Mouse (Mus musculus) embryo, embryonic 9.5 days (tissue): ENCODE measurements around the gene Nusap1.
A peak's percentile ranks its signal among the peaks of the same experiment; 100 is the strongest.
"Not testable (repeated sequence)": the region's sequence is repeated elsewhere in the genome, so short reads cannot be mapped to it uniquely, and the experiment has no call there.

Source experiments
- DNase-seq: peaks from one replicate; pipeline ENCODE4 v3.0.0-alpha.2; 2017; ENCODE audit errors: extremely low spot score

Nusap1 gene

DNA sequence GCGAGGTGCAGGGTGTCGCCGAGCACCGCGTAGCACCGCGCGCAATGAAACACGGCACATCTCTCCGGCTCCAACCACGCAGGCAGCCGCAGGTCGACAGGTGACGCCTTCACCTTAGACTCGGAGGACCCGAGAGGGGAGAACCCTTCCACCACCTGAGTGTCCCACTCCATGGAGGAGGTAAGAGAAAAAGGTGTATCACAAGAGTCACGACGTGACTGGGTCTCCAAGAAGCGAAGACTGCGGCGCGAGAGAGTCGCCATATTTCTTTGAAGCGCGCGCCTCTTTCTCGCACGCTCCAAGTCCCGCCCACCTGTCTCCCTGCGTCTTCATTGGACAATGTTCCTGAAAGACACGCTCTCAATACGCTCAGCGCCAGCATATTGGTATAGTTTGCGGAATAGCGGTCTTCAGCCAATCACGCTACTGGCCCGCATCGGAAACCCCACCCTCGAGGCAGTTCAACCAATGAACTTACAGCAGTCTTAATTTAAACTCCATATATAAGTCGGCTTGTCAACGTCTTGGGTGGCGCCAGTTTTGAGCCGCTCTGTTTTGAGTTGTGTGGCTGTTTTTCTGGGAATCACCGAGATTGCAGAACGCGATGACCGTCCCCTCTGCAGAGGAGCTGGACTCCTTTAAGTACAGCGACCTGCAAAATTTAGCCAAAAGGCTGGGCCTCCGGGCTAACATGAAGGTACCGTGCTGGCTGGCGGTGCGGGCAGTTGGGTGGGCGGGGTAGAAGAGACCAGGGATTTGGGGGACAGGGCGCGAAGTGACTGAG, at the start of gene Nusap1, which contains the start of gene Oip5:
TSS of gene Nusap1 (plus strand) at position 100 of the 784 bp plus-strand sequence.
TSS of gene Oip5 (minus strand) at position 271 of the 784 bp plus-strand sequence.
- DNase-seq: peak; percentile 92

DNA sequence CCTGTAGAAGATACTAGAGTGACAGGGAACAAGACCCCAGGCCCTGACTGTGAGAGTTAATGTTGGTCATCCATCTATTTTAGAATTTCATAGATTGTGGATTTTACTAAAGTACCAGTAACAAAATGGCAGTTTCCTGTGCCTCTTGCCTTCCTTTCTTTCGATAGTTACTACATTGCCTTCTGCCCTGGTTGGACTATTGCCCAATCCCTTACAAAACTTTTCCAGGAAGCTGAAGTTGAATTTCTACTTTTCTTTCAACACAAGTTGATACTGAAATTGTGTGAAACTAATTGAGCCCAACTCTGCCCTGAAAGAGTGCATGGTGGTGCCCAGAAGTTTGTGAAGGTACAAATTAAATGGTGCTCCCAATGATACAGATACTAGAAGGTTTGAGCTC, 45.6 kb upstream of the Nusap1 start:
- no peak for DNase-seq

DNA sequence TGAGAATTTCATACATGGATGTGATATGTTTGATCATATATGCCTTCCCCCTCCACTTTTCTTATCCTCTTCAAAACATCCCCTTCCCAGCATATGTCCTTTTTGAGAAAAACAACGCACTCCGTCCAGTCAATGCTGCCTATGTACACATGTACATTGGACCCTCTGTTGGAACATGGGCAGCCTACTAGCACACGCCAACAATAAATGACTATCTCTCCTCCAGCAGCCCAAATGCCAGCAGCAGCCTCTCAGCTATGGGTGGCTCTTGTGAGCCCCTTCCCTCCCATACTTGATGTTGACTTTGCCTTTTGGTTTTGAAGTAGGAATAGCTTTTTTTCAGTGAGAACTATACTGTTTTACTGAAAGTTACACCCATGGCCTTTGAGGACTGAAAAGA, 36.5 kb upstream of the Nusap1 start:
- DNase-seq: no peak

DNA sequence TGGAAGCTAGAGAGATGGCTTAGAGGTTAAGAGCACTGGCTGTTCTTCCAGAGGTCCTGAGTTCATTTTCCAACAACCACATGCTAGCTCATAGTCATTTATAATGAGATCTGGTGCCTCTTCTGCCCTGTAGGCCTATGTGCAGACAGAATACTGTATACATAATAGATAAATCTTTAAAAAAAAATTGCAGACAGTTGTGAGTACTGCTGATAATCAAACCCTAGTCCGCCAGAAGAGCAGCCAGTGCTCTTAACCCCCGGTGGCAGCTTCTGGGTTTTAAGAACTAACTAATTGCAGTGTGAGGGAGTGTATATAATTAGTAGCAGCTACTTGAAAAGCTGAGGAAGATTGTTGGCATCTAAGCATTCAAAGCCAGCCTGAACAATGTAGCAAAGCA, 34.7 kb upstream of the Nusap1 start:
- DNase-seq: no peak

DNA sequence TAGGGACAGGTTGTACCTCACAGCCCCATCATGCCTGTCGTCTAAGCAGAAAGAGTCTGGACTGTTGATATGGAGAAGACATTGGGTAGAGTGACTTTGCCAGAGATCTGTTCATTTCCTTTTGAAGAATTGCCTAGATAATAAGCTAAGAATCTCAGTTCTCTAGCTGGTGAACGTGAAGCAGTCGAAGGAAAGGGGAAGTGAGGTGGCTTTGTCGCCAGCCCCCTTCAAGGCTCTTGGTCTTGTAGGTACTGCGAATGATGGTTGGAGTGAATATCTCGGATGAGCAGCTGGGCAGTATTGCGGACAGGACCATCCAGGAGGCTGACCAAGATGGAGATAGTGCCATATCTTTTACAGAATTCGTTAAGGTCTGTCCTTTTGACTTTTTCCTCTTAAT, 33.8 kb upstream of the Nusap1 start:
- no peak for DNase-seq

DNA sequence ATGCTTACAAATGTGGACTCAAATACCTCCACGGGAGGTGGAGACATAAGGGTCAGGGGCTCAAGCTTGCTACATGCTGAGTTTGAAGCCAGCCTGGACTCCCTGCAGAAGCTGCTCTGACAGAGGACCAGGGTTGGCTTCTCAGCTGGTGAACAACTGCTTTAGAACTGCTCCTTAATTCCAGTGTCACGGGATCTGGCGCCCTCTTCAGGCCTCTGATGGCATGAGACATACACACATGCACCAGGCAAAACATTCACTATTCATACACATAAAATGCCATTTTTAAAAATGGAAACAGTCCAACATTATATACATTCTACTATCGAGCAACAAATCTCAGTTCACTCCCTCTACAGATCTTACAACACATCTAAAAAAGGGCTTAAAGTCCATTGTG, 30.7 kb upstream of the Nusap1 start:
- peak; percentile 57 for DNase-seq

DNA sequence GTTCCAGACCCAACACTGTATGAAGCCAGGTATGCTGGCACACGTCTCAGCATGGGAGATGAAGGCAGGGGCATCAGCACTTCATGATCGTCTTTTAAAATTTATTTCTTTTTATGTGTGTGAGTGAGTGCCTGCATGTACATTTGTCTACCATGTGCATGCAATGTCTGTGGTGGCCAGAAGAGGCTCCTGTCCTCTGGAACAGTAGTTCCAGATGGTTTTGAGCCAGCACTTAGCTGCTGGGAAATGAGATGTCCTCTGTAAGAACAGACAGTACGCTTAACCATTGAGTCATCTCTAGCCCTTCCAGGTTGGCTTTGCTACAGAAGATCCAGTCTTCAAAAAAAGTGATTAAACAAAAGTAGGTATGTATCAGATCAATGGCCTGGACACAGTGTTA, 26.9 kb upstream of the Nusap1 start:
- DNase-seq: no peak

DNA sequence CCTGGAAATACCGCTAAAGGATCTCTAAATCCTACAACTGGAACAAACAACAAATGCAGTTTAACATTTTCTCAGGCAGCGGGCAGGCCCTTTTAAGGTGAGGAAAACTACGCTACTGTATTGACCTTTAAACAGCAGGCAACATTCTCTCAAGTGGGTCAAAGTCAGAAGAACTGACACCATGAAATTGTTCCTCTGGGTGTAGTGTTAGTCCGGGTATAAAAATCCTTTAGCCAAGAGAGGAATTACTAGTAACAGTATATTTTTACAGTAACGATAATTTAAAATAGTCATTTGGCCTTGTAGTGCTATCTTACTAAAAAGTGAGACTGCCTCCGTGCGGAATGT, 24.4 kb upstream of the Nusap1 start:
- no peak for DNase-seq

DNA sequence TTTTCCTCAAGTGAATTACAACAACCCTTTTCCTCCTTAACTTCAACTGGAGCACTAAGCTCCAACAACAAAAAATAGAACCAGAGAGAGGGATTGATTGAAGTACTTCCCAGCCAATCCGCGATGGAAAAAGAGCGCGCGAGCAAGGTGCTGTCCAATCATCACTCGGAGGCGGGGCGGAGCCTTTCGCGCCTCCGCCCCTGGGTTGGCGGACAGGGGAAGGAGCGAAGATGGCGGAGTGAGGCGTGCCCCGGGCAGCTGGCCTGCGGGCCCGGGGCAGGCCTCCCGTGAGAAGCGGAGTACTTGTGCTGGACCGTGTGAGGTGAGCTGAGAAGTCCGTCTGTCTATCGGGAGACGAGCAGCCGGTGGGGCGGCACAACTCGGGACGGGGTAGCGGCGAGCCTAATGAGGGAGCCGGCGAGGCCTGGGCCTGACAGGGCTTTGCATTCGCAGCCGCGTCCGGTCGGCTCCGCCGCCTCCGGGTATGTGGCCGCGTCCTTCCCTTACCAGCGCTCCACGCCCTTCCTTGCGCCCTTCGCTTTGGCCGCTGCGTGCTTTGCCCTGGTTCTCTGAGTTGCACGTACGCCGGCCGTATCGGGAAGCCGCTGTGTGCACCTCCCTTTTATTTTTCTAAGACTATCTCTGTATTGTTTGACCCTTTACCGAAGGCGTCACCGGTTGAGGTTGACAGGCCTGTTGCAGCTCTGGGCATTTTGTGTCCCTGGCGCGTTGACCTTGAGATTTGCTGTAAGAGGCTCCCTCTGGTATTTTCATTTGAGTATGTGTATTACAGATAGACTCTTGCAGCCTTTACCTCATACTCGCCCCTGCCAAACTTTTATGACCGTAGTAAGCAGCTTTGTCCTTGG, 23.8 kb upstream of the Nusap1 start:
- peak; percentile 94 for DNase-seq

DNA sequence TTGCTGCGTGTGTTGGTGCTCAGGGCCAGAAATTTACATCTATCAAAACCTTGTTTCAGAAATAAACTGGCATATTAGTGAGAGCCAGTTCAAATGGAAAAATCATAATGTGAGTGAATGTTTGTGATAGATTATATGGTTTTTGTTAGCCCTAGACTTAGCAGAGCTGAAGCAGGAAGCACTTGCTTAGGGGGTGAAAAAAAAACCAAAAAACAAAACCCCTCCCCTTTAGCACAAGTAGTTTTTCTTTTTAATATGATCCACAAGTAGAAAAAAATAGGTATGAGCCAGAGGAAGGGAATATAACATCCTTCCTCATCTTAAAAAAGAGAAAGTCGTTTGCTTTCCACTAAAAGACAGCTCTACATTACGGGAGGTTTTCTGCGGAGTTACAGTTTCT, 22.8 kb upstream of the Nusap1 start:
- no peak for DNase-seq

DNA sequence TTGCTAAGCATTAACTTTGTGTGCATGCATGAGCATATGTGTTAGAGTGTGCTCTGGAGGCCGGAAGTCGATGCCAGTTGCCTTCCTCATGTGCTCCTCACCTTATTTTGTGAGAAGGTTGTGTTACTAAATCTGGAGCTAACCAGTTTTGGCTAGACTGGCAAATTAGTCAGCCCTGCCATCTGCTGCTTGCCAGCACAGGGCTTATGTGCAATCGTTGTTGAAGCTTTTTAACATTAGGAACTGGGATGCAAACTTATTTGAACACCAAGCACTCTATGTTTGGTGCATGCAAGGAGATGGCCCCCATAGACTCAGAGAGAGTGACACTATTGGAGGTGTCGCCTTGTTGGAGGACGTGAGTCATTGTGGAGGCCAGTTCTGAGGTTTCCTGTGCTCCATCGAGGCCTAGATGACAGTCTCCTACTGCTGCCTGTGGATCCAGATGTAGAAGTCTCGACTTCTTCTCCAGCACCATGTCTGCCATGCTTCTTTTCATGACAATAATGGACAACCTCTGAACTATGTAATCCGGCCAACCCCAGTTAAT, 21.2 kb upstream of the Nusap1 start:
- DNase-seq: no peak

DNA sequence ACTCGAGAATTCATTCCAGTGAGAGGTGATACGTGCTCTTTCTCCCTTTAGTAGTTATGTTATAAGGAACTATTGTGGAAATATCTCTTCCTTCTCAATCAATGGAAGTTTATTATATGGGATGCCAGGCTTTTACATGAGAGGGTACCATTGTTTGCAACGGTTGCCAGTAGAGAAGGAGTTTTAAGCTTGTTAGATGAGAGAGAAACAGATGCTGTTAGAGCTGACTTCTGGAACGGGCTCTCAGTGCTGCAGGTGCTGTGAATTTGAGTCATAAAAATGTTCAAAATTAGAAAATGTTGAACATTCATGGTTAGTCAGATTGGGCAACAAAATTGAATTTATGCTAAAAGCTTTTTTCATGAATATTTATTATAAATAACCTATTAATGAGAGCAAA, 17.1 kb upstream of the Nusap1 start:
- no peak for DNase-seq

DNA sequence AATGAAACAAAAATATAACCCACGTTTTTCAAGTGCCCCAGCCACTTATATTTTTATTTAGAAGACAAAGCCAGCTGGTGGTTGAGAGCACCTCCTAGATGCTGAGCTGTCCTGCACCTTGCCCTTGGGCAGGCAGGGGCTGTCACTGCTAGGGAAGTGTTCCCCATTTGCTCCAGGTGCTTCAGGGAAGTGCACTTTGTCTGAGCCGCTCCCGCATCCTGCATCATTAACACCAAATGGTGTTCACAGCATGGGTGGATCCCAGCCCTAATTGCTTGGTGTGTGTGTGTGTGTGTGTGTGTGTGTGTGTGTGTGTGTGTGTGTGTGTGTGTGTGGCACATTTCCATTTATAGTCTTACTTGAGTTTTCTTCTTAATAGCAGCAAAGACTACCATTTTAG, 16.5 kb upstream of the Nusap1 start:
- DNase-seq: not testable (repeated sequence)

DNA sequence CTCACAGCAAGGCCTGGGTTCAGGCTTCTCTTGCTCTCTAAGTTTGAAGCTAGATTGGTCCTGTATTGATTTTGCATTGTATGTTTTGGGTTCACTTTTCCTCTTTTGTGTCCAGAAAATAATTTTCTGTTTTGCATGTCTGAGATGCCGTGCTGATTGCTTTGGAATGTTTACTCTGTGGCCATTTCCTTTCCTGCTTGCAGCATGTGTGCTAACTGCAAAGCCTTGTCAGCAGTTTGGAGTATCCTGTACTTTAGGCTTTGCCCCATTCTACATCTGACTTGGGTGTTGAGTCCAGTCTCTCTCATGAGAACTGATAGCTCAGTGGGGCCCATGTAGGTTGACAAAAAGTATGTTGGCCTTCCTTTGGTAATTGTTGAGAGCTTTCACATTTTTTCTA, 15.6 kb upstream of the Nusap1 start:
- DNase-seq: no peak

DNA sequence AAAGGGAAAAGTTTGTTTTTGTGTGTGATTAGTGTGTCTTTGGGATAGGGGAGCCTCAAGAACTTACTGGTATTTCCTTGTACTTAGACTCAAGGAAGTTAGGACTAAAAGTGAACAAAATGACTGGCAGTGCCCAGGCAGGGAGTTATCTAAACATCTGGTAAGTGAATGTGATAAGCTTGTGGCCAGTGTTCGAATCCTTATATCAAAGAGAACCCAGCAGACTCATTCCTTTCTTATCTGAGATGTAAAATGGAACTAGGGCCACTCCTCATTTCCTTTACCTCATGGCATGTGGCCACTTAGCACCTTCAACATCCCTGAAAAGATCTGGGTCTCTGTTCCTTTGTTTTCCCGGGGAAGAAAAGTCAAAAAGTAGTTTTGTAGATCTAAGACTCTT, 14.2 kb upstream of the Nusap1 start:
- no peak for DNase-seq

DNA sequence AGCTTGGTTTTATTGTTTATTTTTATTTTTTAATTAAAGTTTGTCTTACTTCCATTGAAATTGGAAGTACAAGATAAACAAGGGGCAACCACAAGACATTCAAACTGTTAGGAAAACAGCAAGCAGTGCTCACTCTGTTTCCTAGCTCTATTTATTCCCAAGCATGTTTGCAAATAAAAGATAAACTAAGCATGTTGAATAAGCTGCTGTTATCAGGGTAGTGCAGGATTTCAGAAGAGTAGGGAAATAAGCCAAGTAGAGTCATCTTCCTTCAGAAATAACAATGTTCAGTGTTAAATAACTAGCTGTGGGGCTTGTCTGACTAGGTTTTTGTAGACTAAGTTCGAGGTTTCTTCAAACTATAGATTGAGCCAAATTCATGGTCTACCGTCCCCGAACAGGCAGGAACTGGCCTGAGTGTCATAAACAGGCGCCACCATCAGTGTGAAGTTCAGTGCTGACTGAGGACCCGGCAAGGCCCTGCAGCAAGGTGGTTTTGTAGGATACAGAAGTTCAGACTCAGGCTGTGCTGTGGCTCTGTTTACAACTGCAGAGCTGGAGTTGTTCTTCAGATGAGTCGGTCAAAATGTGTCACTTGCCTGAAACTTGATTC, 12.6 kb upstream of the Nusap1 start:
- no peak for DNase-seq

DNA sequence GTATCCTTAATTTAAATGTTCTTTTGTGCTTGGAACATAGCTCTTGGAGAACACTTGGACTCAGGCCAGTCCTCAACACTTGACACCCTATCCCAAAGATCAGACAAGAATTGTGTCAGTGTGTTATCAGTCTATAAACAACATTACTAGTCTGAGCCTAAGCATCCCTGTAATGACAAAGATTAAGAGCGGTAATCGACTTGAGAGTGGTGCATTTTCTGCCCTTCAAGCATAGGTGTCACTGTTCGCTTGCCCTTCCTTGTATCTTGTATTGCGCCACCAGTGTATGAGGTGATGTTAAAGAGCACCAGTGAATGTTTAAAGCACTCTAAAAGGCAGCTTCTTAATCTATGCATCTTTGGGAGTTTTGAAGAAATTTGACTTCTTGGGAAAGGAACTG, 11.1 kb upstream of the Nusap1 start:
- DNase-seq: no peak

DNA sequence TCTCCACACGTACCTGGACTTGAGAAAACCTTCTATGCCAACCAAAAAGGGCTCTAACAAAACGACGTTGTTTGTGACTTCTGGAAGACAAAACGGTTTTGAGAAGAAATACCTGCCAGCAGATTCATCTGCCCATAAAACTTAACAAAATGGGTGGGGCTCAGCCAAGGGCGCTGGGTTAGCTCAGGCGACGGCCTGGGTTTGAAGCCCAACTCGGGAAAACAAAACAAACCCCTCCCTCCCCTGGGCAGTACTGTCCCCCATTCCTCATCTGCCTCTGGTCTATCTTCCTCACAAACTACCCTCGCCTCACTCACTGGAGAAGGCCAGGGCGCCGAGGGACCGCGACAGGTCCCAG, 278 bp upstream of the Nusap1 start:
- no peak for DNase-seq

DNA sequence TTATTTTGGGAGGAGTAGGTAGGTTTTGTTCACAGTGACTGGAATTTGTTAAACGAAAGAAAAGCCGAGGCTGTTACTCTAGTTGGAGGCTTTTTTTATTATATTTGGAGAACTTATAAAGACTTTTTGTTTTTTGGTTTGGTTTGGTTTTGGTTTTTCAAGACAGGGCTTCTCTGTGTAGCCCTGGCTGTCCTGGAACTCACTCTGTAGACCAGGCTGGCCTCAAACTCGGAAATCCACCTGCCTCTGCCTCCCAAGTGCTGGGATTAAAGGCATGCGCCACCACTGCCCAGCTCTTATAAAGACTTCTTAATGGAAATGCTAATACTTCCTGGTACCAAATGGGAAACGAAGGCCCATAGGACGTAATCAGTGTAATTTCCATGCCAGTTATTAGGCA, 904 bp downstream of the Nusap1 start:
- DNase-seq: not testable (repeated sequence)

DNA sequence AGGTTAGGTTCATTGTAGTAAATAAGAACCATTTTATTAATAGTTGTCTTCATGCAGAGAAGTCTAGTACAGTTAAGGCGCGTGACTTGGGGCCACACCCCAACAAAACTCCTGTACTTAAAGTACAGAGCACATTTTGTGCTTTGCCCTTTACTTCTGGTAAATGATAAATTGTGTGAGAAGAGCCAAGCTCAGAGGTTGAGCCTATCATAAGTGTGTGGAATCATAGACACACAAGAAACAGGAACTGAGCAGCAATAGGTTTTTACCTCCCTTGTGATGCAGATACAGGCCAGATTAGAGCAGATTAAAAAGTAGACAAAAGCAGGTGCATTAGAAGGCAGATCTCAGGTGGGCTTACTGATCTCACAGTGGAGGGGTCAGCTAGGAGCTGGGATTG, 3.2 kb downstream of the Nusap1 start:
- DNase-seq: no peak

DNA sequence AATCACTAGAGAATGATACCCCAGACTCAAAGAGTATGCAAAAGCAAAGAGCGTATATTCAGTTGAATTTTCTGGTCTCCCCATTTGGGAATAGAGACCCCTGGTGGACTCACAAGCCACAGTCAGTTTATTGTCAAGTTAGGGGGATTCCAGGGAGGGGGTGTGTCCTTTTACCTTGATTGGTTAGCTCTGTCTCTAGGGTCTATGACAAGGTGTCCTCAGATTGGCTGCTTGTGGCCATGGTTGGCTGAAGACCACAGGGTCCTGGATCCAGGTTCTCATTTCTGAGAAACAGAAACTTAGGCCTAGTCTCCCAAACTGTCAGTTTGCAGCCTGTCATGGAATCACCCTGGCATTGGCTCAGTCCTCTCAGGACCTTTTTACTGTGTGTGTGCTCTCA, 18.7 kb downstream of the Nusap1 start:
- no peak for DNase-seq

DNA sequence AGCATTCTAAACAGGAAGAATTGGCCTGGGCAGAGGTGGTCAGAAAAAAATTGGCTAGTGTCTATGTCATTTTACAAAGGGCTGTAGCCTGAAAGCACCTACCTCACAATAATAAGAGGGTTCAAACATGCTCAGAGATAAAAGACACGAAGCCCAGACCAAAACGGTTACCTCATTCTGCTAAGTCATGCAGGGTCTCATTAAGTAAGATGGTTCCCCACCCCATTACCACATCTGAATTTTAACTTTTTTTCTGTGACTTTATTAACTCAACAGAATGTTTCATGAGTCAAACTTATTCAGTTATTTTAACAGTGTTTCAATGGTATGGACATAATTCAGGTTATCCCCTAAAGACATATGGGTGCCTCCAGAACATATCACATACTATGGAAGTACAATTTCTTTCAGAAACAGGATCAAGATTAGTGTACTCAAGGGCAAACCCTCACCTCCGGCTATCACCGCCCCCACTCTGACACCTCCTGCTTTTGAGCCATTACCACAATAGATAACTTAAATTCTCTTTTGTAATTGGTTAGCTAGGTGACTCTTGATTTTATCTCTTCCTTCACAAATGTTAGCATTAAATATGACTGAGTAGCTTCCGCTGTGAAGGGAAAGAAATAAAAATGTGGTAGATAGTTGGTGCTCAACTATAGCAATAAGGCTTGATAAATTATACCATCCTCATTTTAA, 23.3 kb downstream of the Nusap1 start:
- DNase-seq: no peak
